Mouse (Mus musculus): ENCODE data around the gene Evi2a. TPM values are rescaled to one million over a fixed set of nuclear protein-coding genes. Genes with fewer than 3 reads are reported as not detected.

Gene Evi2a
- 6.3 and 7.7 TPM in 2 replicates for polyA plus RNA-seq (2015; fragmentation: Nextera tagmentation; extraction: Ambion mirVana)

GRCm38 (mm10) chr11:79530333-79530761, at the start of gene Evi2a, which contains the start of gene Evi2:
Gene Evi2a, minus strand, starts transcription at chr11:79530609.
Gene Evi2, minus strand, starts transcription at chr11:79530589.

GRCm38 (mm10) chr11:79523560-79524309, 6.7 kb downstream of the Evi2a start, which contains the start of gene Evi2b:
Gene Evi2b, minus strand, starts transcription at chr11:79523762.

GRCm38 (mm10) chr11:79503845-79504244, 26.6 kb downstream of the Evi2a start, which contains the start of gene Omg:
Gene Omg, minus strand, starts transcription at chr11:79504084.

Other genes starting within 250 kb of the Evi2a start
- gene Gm9964, start 233.7 kb downstream of the Evi2a start, polyA plus RNA-seq (2015; fragmentation: Nextera tagmentation; extraction: Ambion mirVana): not detected in 2 replicates
- gene Nf1, start 190.9 kb downstream of the Evi2a start, polyA plus RNA-seq (2015; fragmentation: Nextera tagmentation; extraction: Ambion mirVana): 3.3 and 3.7 TPM in 2 replicates
- 0.06 and 0.13 TPM in 2 replicates for gene Omg, start 26.5 kb downstream of the Evi2a start, polyA plus RNA-seq (2015; fragmentation: Nextera tagmentation; extraction: Ambion mirVana)
- gene Evi2b, start 6.8 kb downstream of the Evi2a start, polyA plus RNA-seq (2015; fragmentation: Nextera tagmentation; extraction: Ambion mirVana): 0.44 and 1.2 TPM in 2 replicates
- gene Evi2, start within 50 bp of the Evi2a start, polyA plus RNA-seq (2015; fragmentation: Nextera tagmentation; extraction: Ambion mirVana): 0.30 and 0.44 TPM in 2 replicates
- gene Rab11fip4, start 60.6 kb upstream of the Evi2a start, polyA plus RNA-seq (2015; fragmentation: Nextera tagmentation; extraction: Ambion mirVana): 0.07 and 0.12 TPM in 2 replicates

All from skeletal muscle tissue, postnatal 0 days (tissue).